Mouse (Mus musculus) heart, embryonic 16.5 days (tissue): ENCODE data around the gene Psmd12. TPM values are rescaled to one million over a fixed set of nuclear protein-coding genes. Genes with fewer than 3 reads are reported as not detected.

Experiments
- ATAC-seq: fragments of 200-750 bp; cut with Nextera tagmentation; replicated peaks from 2 replicates; pipeline ENCODE4 v1.8.0; 2017; ENCODE audit warnings: moderate number of reproducible peaks; ENCODE audit not compliant: insufficient read depth, low FRiP score; ENCODE audit errors: extremely low read depth
- H3K27ac ChIP-seq: fragments of 300-500 bp; sonication (generic); 2 replicates; pipeline ENCODE4 v1.5.1; 2014; ENCODE audit warnings: mild to moderate bottlenecking, low read length, control low read depth, moderate library complexity
- H3K27me3 ChIP-seq: fragments of 300-500 bp; sonication (generic); 2 replicates; pipeline ENCODE4 v1.6.1; 2014; ENCODE audit warnings: low read length, mixed read lengths; ENCODE audit not compliant: control insufficient read depth, insufficient read depth
- H3K36me3 ChIP-seq: fragments of 300-500 bp; sonication (generic); 2 replicates; pipeline ENCODE4 v1.6.1; 2014; ENCODE audit not compliant: control insufficient read depth, insufficient read depth
- H3K4me1 ChIP-seq: fragments of 300-500 bp; sonication (generic); 2 replicates; pipeline ENCODE4 v1.6.1; 2014; ENCODE audit warnings: low read length, mixed read lengths; ENCODE audit not compliant: control insufficient read depth, insufficient read depth
- H3K4me2 ChIP-seq: fragments of 300-500 bp; sonication (generic); 2 replicates; pipeline ENCODE4 v1.6.1; 2014; ENCODE audit warnings: low read depth, mild to moderate bottlenecking, control low read depth, low read length
- H3K4me3 ChIP-seq: fragments of 300-500 bp; sonication (generic); 2 replicates; pipeline ENCODE4 v1.5.1; 2014; ENCODE audit warnings: mild to moderate bottlenecking, control low read depth, low read length
- H3K9ac ChIP-seq: fragments of 300-500 bp; sonication (generic); 2 replicates; pipeline ENCODE4 v1.6.1; 2014; ENCODE audit warnings: low read length, control low read depth
- H3K9me3 ChIP-seq: fragments of 300-500 bp; sonication (generic); replicated peaks from 2 replicates; pipeline ENCODE4 v1.6.1; 2016; ENCODE audit warnings: low read length; ENCODE audit not compliant: control insufficient read depth
- WGBS: fragments of 180-500 bp; shearing (Covaris S2); extraction: QIAGEN DNeasy Blood & Tissue Kit; methylation state at CpG from one replicate; pipeline ENCODE4 v1.1.7; 2014; 5-methylcytosine and 5-hydroxymethylcytosine counted together
- polyA plus RNA-seq: library from polyadenylated mRNA; unstranded; fragments of >200 nt; fragmentation: Nextera tagmentation; extraction: Ambion mirVana; gene quantifications from 2 replicates; pipeline ENCODE4 v1.2.1, GENCODE M21; 2015

The Psmd12 gene
- polyA plus RNA-seq, 1 experiment from 2014 or later: 151 TPM

GRCm38 (mm10) chr11:107468252-107469030, 10.8 kb upstream of the Psmd12 start:
- H3K9me3 ChIP-seq: no peaks in the 10 kb centered on the region
- peak overlapping the region; percentile 70 for H3K4me2 ChIP-seq
- H3K27me3 ChIP-seq: no peaks in the 10 kb centered on the region
- H3K36me3 ChIP-seq: no peaks in the 10 kb centered on the region
- H3K27ac ChIP-seq: peak overlapping the region; percentile 95
- ATAC-seq: no peak
- 20% methylated on average over 16 of the region's 16 CpGs for WGBS
- peak overlapping the region; percentile 72 for H3K4me3 ChIP-seq
- peaks cover 18% of the 10 kb centered on the region for H3K4me1 ChIP-seq
- peak overlapping the region; percentile 92 for H3K9ac ChIP-seq

GRCm38 (mm10) chr11:107469031-107469522, 10.2 kb upstream of the Psmd12 start:
- Histone ChIP-seq H3K4me2 (peak overlapping the region; percentile 70), H3K4me1 (peaks cover 18% of the 10 kb centered on the region), H3K36me3 (no peaks in the 10 kb centered on the region), H3K27me3 (no peaks in the 10 kb centered on the region), H3K27ac (peak overlapping the region; percentile 95), H3K4me3 (peak overlapping the region; percentile 72), H3K9me3 (no peaks in the 10 kb centered on the region), H3K9ac (peak overlapping the region; percentile 92)
- peak; percentile 79 for ATAC-seq
- under 1% methylated on average over 38 of the region's 38 CpGs for WGBS

GRCm38 (mm10) chr11:107469523-107470371, 9.5 kb upstream of the Psmd12 start:
- Histone ChIP-seq H3K9me3 (no peaks in the 10 kb centered on the region), H3K36me3 (no peaks in the 10 kb centered on the region), H3K9ac (peak overlapping the region; percentile 92), H3K27ac (peak overlapping the region; percentile 95), H3K27me3 (no peaks in the 10 kb centered on the region), H3K4me1 (peaks cover 18% of the 10 kb centered on the region), H3K4me3 (peak overlapping the region; percentile 72), H3K4me2 (peak overlapping the region; percentile 70)
- peak; percentile 53 for ATAC-seq
- under 1% methylated on average over 59 of the region's 59 CpGs for WGBS

DNA sequence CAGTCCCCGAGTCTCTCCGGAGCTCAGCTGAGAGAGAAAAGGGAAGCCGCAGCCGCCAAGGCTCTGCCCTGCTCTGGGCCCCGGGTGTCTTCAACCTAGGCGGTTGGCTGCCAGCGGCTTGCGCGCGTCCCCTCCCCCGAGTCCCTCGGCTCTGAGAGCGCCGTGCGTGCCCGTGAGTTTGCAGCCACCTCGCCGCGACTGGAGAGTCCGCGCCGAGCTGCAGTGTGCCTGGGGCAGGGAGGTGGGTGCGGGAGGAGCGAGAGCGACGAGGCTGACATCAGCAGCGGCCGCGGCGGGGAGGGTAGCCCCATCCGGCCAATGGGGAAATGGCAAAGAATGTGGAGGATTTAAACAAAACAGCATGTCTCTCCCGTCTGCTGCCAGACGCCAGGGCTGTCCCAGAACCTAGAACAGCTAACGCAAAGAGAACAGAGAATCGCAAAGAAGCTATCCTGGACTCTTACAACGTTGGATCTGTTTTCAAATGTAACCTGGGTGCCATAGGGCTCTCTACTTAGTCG, 8.7 kb upstream of the Psmd12 start, which contains the start of gene Pitpnc1:
Gene Pitpnc1 (minus strand): TSS at position 179 of the 521 bp plus-strand sequence.
- Histone ChIP-seq H3K9me3 (no peaks in the 10 kb centered on the region), H3K4me1 (peaks cover 18% of the 10 kb centered on the region), H3K27ac (peak within 1 kb of the TSS; percentile 95), H3K9ac (peak within 1 kb of the TSS; percentile 92), H3K27me3 (no peaks in the 10 kb centered on the region), H3K36me3 (no peaks in the 10 kb centered on the region), H3K4me2 (peak within 1 kb of the TSS; percentile 70), H3K4me3 (peak within 1 kb of the TSS; percentile 72)
- peak; percentile 79 for ATAC-seq
- under 1% methylated on average over 37 of the region's 37 CpGs for WGBS

- ATAC-seq: no peak
- no peaks in the 10 kb centered on the region for H3K36me3 ChIP-seq
- 9% methylated on average over 11 of the region's 11 CpGs for WGBS
Measured at GRCm38 (mm10) chr11:107471071-107471720, 8.1 kb upstream of the Psmd12 start.

GRCm38 (mm10) chr11:107472304-107472703, 7.0 kb upstream of the Psmd12 start:
- ATAC-seq: no peak
- peaks cover 18% of the 10 kb centered on the region for H3K4me1 ChIP-seq
- H3K27ac ChIP-seq: no peak overlapping the region
- no peaks in the 10 kb centered on the region for H3K27me3 ChIP-seq
- H3K4me3 ChIP-seq: no peak overlapping the region
- no peak overlapping the region for H3K4me2 ChIP-seq
- H3K9me3 ChIP-seq: no peaks in the 10 kb centered on the region
- H3K36me3 ChIP-seq: no peaks in the 10 kb centered on the region
- WGBS: 87% methylated on average over 3 of the region's 3 CpGs
- H3K9ac ChIP-seq: no peak overlapping the region

More at GRCm38 (mm10) chr11:107471071-107471720, 8.1 kb upstream of the Psmd12 start:
- H3K4me3 ChIP-seq: peak overlapping the region; percentile 72
- H3K27me3 ChIP-seq: no peaks in the 10 kb centered on the region
- peaks cover 18% of the 10 kb centered on the region for H3K4me1 ChIP-seq
- peak overlapping the region; percentile 70 for H3K4me2 ChIP-seq
- H3K9me3 ChIP-seq: no peaks in the 10 kb centered on the region
- peak overlapping the region; percentile 92 for H3K9ac ChIP-seq
- peak overlapping the region; percentile 95 for H3K27ac ChIP-seq

DNA sequence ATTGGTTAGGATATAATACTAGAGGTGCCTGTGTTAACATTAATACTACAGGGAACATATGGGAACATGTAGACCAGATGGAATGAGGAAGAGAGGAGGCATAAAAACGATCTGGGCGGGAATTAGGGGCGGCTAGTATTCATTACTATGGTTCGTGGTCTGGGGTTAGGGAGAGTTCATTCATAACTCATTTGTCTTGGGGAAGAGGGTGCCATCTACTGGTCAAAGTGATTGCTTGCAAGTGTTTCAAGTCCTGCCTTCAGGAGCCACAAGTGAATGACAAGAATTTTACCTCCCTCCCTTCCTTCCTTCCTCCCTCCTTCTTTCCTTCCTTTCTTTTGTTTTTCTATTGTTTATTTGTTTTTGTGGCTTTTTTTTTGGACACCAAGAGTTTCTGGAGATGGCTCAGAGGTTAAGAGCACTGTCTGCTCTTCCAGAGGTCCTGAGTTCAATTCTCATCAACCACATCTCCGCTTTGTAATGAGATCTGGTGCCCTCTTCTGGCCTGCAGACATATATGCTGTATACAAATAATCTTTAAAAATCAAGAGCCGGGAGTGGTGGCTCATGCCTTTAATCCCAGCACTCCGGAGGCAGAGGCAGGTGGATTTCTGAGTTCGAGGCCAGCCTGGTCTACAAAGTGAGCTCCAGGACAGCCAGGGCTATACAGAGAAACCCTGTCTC, 6.0 kb upstream of the Psmd12 start:
- WGBS: 25% methylated on average over 8 of the region's 8 CpGs
- no peaks in the 10 kb centered on the region for H3K36me3 ChIP-seq
- no peak for ATAC-seq
- no peaks in the 10 kb centered on the region for H3K9me3 ChIP-seq
- peaks cover 14% of the 10 kb centered on the region for H3K4me1 ChIP-seq
- H3K27ac ChIP-seq: no peak overlapping the region
- no peak overlapping the region for H3K4me3 ChIP-seq
- H3K27me3 ChIP-seq: no peaks in the 10 kb centered on the region
- H3K9ac ChIP-seq: no peak overlapping the region
- no peak overlapping the region for H3K4me2 ChIP-seq

GRCm38 (mm10) chr11:107479862-107480203, 549 bp downstream of the Psmd12 start:
- H3K36me3 ChIP-seq: peaks cover 4% of the 10 kb centered on the region
- peak overlapping the region; percentile 98 for H3K4me3 ChIP-seq
- peak overlapping the region; percentile 96 for H3K4me2 ChIP-seq
- peaks cover 17% of the 10 kb centered on the region for H3K4me1 ChIP-seq
- no peaks in the 10 kb centered on the region for H3K27me3 ChIP-seq
- ATAC-seq: no peak
- no peaks in the 10 kb centered on the region for H3K9me3 ChIP-seq
- peak overlapping the region; percentile 90 for H3K27ac ChIP-seq
- peak overlapping the region; percentile 98 for H3K9ac ChIP-seq
- WGBS: 0% methylated on average over 10 of the region's 10 CpGs
